Mouse (Mus musculus) hindbrain, embryonic 11.5 days (tissue): ENCODE measurements at regions not wholly inside any gene's neighbourhood (a gene's known extent, or its start where the extent isn't known, plus 50 kb on each side); places are given as distances from the start of the nearest gene placed in this dataset.

Experiments used
- ATAC-seq: fragments of 200-750 bp; cut with Nextera tagmentation; 2 replicates; pipeline ENCODE4 v1.8.0; 2017; ENCODE audit warnings: mild to moderate bottlenecking, moderate TSS enrichment, moderate library complexity; ENCODE audit not compliant: low FRiP score
- DNase-seq: peaks from one replicate; pipeline ENCODE4 v3.0.0-alpha.2; 2015; ENCODE audit warnings: low spot score
- H3K27ac ChIP-seq: fragments of 300-500 bp; sonication (generic); 2 replicates; pipeline ENCODE4 v1.5.1; 2014; ENCODE audit warnings: mild to moderate bottlenecking, low read depth, low read length
- H3K27me3 ChIP-seq: fragments of 300-500 bp; sonication (generic); 2 replicates; pipeline ENCODE4 v1.6.1; 2014; ENCODE audit warnings: mild to moderate bottlenecking, low read length, moderate library complexity, mixed read lengths; ENCODE audit not compliant: control insufficient read depth, insufficient read depth
- H3K36me3 ChIP-seq: fragments of 300-500 bp; sonication (generic); 2 replicates; pipeline ENCODE4 v1.6.1; 2014; ENCODE audit warnings: mild to moderate bottlenecking, low read length, moderate library complexity, mixed read lengths; ENCODE audit not compliant: control insufficient read depth, insufficient read depth
- H3K4me1 ChIP-seq: fragments of 300-500 bp; sonication (generic); replicated peaks from 2 replicates; pipeline ENCODE4 v1.6.1; 2014; ENCODE audit warnings: low read length, mixed read lengths; ENCODE audit not compliant: control insufficient read depth, insufficient read depth
- H3K4me2 ChIP-seq: fragments of 300-500 bp; sonication (generic); replicated peaks from 2 replicates; pipeline ENCODE4 v1.6.1; 2014; ENCODE audit warnings: mild to moderate bottlenecking, low read depth, low read length
- H3K4me3 ChIP-seq: fragments of 300-500 bp; sonication (generic); 2 replicates; pipeline ENCODE4 v1.5.1; 2014; ENCODE audit warnings: low read depth, low read length
- H3K9ac ChIP-seq: fragments of 300-500 bp; sonication (generic); 2 replicates; pipeline ENCODE4 v1.6.1; 2014; ENCODE audit warnings: low read depth, low read length
- H3K9me3 ChIP-seq: fragments of 300-500 bp; sonication (generic); 2 replicates; pipeline ENCODE4 v1.6.1; 2016; ENCODE audit warnings: low read length; ENCODE audit not compliant: control insufficient read depth
- WGBS: fragments of 180-500 bp; shearing (Covaris S2); extraction: QIAGEN DNeasy Blood & Tissue Kit; methylation state at CpG from one replicate; pipeline ENCODE4 v1.1.7; 2014; 5-methylcytosine and 5-hydroxymethylcytosine counted together

DNA sequence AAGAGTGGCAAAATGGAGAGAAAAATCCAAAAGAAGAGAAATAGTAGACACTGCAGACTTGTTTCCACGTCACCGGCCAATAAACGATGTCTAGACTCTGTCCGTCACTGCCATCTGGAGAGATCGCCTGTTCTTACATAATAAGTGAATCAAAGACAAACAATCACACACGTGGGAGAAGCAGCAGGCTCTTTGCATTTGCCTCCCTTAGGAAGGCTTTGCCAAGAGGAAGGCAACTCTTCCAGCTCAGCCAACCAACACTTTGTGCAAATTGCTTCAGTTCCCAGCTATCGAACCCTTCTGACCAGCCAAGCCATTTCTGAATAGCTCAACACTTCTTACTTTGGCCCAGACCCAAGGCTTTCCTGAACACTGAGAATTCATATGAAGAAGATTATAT is 432.8 kb downstream of the 1700129C05Rik start:
- no peak overlapping the region for H3K4me2 ChIP-seq
- H3K9me3 ChIP-seq = no peaks in the 10 kb centered on the region
- H3K36me3 ChIP-seq = no peaks in the 10 kb centered on the region
- no peak overlapping the region for H3K4me3 ChIP-seq
- H3K4me1 ChIP-seq = no peaks in the 10 kb centered on the region
- no peak overlapping the region for H3K27ac ChIP-seq
- ATAC-seq (no peak), DNase-seq (no peak)
- no peak overlapping the region for H3K9ac ChIP-seq
- 74% methylated on average over 7 of the region's 7 CpGs for WGBS
- no peaks in the 10 kb centered on the region for H3K27me3 ChIP-seq

GRCm38 (mm10) chr14:58709281-58709680 is 433.4 kb downstream of the 1700129C05Rik start:
- DNase-seq = no peak
- Histone ChIP-seq H3K9me3 (no peaks in the 10 kb centered on the region), H3K27me3 (no peaks in the 10 kb centered on the region), H3K4me2 (no peak overlapping the region), H3K9ac (no peak overlapping the region), H3K27ac (no peak overlapping the region), H3K4me1 (no peaks in the 10 kb centered on the region), H3K4me3 (no peak overlapping the region), H3K36me3 (no peaks in the 10 kb centered on the region)
- 95% methylated on average over 2 of the region's 2 CpGs for WGBS
- ATAC-seq = no peak

- no peak overlapping the region for H3K27ac ChIP-seq
- no peaks in the 10 kb centered on the region for H3K4me1 ChIP-seq
- H3K27me3 ChIP-seq = no peaks in the 10 kb centered on the region
- DNase-seq (peak; percentile 61), ATAC-seq (no peak)
- H3K4me2 ChIP-seq = no peak overlapping the region
- H3K4me3 ChIP-seq = no peak overlapping the region
- no peaks in the 10 kb centered on the region for H3K9me3 ChIP-seq
- 66% methylated on average over 1 of the region's 1 CpGs for WGBS
- H3K36me3 ChIP-seq = no peaks in the 10 kb centered on the region
- no peak overlapping the region for H3K9ac ChIP-seq
Observed at GRCm38 (mm10) chr14:58701765-58702164, 440.9 kb downstream of the 1700129C05Rik start.

GRCm38 (mm10) chr14:58691129-58691828 is 451.4 kb downstream of the 1700129C05Rik start:
- Histone ChIP-seq H3K27ac (no peak overlapping the region), H3K4me3 (no peak overlapping the region), H3K27me3 (no peaks in the 10 kb centered on the region), H3K4me1 (no peaks in the 10 kb centered on the region), H3K36me3 (no peaks in the 10 kb centered on the region), H3K9ac (no peak overlapping the region), H3K9me3 (no peaks in the 10 kb centered on the region), H3K4me2 (no peak overlapping the region)
- no peak for ATAC-seq
- DNase-seq = no peak
- WGBS = 92% methylated on average over 9 of the region's 9 CpGs

DNA sequence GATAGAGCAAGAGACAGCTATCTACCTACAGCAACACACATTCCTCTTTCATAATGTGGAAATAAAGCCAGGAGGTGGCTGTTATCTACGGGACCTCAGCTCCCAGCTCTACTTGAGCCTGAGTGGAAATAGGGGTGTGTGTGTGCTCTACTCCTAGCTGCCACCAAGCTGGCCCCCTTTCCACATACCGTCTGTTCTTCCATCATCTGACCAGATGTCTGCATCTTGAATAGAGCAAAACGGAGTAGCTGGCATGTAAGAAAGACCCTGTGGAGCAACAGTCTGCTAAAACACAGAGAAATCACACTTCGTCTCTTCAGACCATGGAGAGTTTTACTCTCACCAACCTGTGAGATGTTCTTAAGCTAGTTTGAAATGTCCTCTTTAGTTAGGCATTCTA is 454.9 kb downstream of the 1700129C05Rik start:
- DNase-seq (no peak), ATAC-seq (no peak)
- Histone ChIP-seq H3K4me1 (no peaks in the 10 kb centered on the region), H3K4me2 (no peak overlapping the region), H3K9me3 (no peaks in the 10 kb centered on the region), H3K27ac (no peak overlapping the region), H3K9ac (no peak overlapping the region), H3K36me3 (no peaks in the 10 kb centered on the region), H3K27me3 (no peaks in the 10 kb centered on the region), H3K4me3 (no peak overlapping the region)
- 87% methylated on average over 4 of the region's 4 CpGs for WGBS

- no peaks in the 10 kb centered on the region for H3K27me3 ChIP-seq
- no peak overlapping the region for H3K4me2 ChIP-seq
- no peaks in the 10 kb centered on the region for H3K9me3 ChIP-seq
- H3K4me1 ChIP-seq = no peaks in the 10 kb centered on the region
- H3K4me3 ChIP-seq = no peak overlapping the region
- ATAC-seq = no peak
- WGBS = 86% methylated on average over 6 of the region's 6 CpGs
- no peak for DNase-seq
- H3K27ac ChIP-seq = no peak overlapping the region
- H3K36me3 ChIP-seq = no peaks in the 10 kb centered on the region
- H3K9ac ChIP-seq = no peak overlapping the region
Observed at GRCm38 (mm10) chr14:58678781-58679180, 463.9 kb downstream of the 1700129C05Rik start.

GRCm38 (mm10) chr14:58678126-58678656 is 464.5 kb downstream of the 1700129C05Rik start:
- Histone ChIP-seq H3K27me3 (no peaks in the 10 kb centered on the region), H3K27ac (no peak overlapping the region), H3K9ac (no peak overlapping the region), H3K4me3 (no peak overlapping the region), H3K4me1 (no peaks in the 10 kb centered on the region), H3K36me3 (no peaks in the 10 kb centered on the region), H3K4me2 (no peak overlapping the region), H3K9me3 (no peaks in the 10 kb centered on the region)
- 56% methylated on average over 11 of the region's 11 CpGs for WGBS
- DNase-seq = peak; percentile 9
- no peak for ATAC-seq

DNA sequence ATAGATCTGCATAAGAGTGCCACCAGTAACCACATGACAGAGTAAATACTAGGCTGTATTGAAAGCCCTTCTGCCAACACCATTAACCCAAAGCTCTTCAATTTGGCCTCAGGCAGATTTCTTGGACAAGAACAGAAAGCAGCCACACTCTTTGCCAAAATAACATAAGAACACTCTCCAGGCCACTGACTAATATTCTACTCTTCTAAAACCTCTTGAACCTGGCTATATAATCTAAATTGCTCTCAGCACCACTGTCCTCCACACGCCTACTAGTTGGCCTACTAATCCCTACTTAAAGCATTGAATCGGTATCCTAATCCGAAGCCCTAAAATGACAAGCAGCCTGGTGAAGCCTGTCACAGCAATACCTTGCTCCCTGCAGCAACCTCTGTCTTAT is 467.5 kb downstream of the 1700129C05Rik start:
- Histone ChIP-seq H3K27ac (no peak overlapping the region), H3K9ac (no peak overlapping the region), H3K4me3 (no peak overlapping the region), H3K27me3 (no peaks in the 10 kb centered on the region), H3K4me1 (no peaks in the 10 kb centered on the region), H3K9me3 (no peaks in the 10 kb centered on the region), H3K36me3 (no peaks in the 10 kb centered on the region), H3K4me2 (no peak overlapping the region)
- 86% methylated on average over 3 of the region's 3 CpGs for WGBS
- DNase-seq = no peak
- ATAC-seq = no peak

DNA sequence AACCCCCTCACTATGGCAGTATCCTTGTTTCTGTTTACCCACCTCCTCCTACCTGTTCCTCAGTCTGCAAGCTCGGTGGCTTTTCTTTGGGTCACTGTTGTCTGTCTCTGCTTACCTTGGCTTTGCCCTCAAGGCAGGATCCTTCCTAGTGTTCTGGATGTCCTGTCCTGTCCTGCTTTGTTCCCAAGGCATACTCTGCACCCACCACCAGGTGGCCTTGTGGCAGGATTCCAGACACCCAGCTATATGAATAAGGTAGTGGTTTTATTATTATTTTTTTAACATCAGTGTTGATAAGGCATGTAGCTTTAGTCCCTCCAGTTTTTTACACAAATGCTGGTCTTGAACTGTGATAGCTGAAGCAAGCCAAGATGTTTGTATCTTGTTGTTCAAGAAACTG is 478.7 kb downstream of the 1700129C05Rik start:
- H3K9me3 ChIP-seq = no peaks in the 10 kb centered on the region
- H3K27me3 ChIP-seq = no peaks in the 10 kb centered on the region
- DNase-seq (no peak), ATAC-seq (no peak)
- no peaks in the 10 kb centered on the region for H3K4me1 ChIP-seq
- H3K9ac ChIP-seq = no peak overlapping the region
- no peak overlapping the region for H3K4me2 ChIP-seq
- H3K4me3 ChIP-seq = no peak overlapping the region
- H3K27ac ChIP-seq = no peak overlapping the region
- H3K36me3 ChIP-seq = no peaks in the 10 kb centered on the region
- 55% methylated on average over 1 of the region's 1 CpGs for WGBS
